Mouse (Mus musculus) lung, postnatal 0 days (tissue): Measurements from ENCODE around the gene Lifr.

Source experiments
- CTCF ChIP-seq: IDR thresholded peaks from 2 replicates; pipeline ENCODE4 v1.5.1; 2016; ENCODE audit warnings: antibody characterized with exemption, mild to moderate bottlenecking
- EP300 ChIP-seq: IDR thresholded peaks from 2 replicates; pipeline ENCODE4 v1.6.1; 2016; ENCODE audit warnings: antibody characterized with exemption, mild to moderate bottlenecking, control low read depth

- no peak for TF ChIP-seq CTCF
- TF ChIP-seq EP300, result no peak
Observed at GRCm38 (mm10) chr15:7060522-7060921, 29.9 kb upstream of the Lifr start.
